Mouse (Mus musculus) ES-Bruce4 (cell line): ENCODE data around the gene Elavl3. TPM values are rescaled to one million over a fixed set of nuclear protein-coding genes. Genes with fewer than 3 reads are reported as not detected.
A peak's percentile ranks its signal among the peaks of the same experiment; 100 is the strongest.

Source experiments
- H3K27ac ChIP-seq: 2 replicates; pipeline ENCODE4 v1.5.1; 2012; ENCODE audit warnings: low read length, inconsistent platforms; ENCODE audit not compliant: insufficient read depth
- H3K27me3 ChIP-seq: 2 replicates; pipeline ENCODE4 v1.6.1; 2012; ENCODE audit warnings: mild to moderate bottlenecking, low read length, inconsistent platforms; ENCODE audit not compliant: control insufficient read depth, poor library complexity, insufficient read depth, severe bottlenecking
- H3K36me3 ChIP-seq: 2 replicates; pipeline ENCODE4 v1.6.1; 2012; ENCODE audit warnings: inconsistent platforms, mild to moderate bottlenecking, low read length, moderate library complexity; ENCODE audit not compliant: control insufficient read depth, poor library complexity, insufficient read depth, severe bottlenecking
- H3K4me1 ChIP-seq: one replicate; pipeline ENCODE4 v1.8.1; 2011; ENCODE audit warnings: low read length; ENCODE audit not compliant: control insufficient read depth, insufficient read depth
- H3K4me3 ChIP-seq: 2 replicates; pipeline ENCODE4 v1.5.1; 2011; ENCODE audit warnings: low read depth, mild to moderate bottlenecking, low read length
- H3K9ac ChIP-seq: 2 replicates; pipeline ENCODE4 v1.6.1; 2012; ENCODE audit warnings: low read depth, mild to moderate bottlenecking, inconsistent platforms; ENCODE audit not compliant: poor library complexity, severe bottlenecking
- H3K9me3 ChIP-seq: replicated peaks from 2 replicates; pipeline ENCODE4 v1.6.1; 2012; ENCODE audit warnings: mild to moderate bottlenecking, low read length, inconsistent platforms; ENCODE audit not compliant: control insufficient read depth, poor library complexity, insufficient read depth, severe bottlenecking
- CTCF ChIP-seq: IDR thresholded peaks from one replicate; pipeline ENCODE4 v1.8.1; 2011; ENCODE audit warnings: low read depth, low read length
- EP300 ChIP-seq: IDR thresholded peaks from 2 replicates; pipeline ENCODE4 v1.6.1; 2011; ENCODE audit warnings: low read depth, low read length; ENCODE audit not compliant: insufficient read depth
- POLR2A ChIP-seq: IDR thresholded peaks from one replicate; pipeline ENCODE4 v1.8.1; 2011; ENCODE audit warnings: low read length; ENCODE audit not compliant: insufficient read depth
- polyA plus RNA-seq: library from polyadenylated mRNA; stranded (reverse); fragments of >200 nt; gene quantifications from 2 replicates; pipeline ENCODE4 v1.2.4, GENCODE M21; 2011; ENCODE audit warnings: low read depth; ENCODE audit not compliant: missing spikeins, insufficient read depth, insufficient read length

The Elavl3 gene
- polyA plus RNA-seq, 1 experiment: 10.6 TPM

- Histone ChIP-seq H3K27ac (no peak overlapping the region), H3K27me3 (peaks cover 10% of the 10 kb centered on the region)
Measured at GRCm38 (mm10) chr9:21983911-21984310, 67.9 kb downstream of the Elavl3 start.

DNA sequence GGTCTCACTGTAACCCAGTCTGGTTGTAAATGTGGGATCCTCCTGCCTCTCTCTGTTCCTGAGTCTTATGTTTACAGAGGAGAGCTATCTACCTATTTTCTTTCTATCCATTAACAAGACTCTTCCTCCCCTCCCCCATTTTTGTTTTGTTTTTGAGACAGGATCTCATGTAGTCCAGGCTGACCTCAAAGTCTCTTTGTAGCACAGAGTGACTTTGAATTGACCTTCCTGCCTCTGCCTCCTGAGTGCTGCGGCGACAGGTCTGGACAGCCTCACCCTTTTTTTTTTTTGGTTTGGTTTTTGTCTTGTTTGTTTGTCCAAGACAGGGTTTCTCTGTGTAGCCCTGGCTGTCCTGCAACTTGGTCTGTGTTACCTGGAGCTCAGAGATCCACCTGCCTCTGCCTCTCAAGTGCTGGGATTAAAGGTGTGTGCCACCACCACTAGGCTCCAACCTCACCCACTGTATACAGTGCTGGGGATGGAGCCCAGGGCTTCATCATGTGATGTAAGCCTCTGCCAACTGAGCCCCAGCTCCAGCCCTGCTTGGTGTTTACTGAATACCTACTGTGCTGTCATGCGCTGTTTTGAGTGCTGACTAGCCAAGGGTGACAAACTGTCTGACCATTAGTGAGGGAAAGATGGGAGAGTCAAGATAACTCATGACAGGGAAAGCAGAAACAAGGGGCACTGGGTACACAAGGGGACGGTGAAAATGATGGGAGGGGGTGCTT lies 73.3 kb downstream of the Elavl3 start:
- no peak overlapping the region for H3K9ac ChIP-seq
- H3K4me3 ChIP-seq: no peak overlapping the region
- H3K36me3 ChIP-seq: no peaks in the 10 kb centered on the region
- H3K27me3 ChIP-seq: no peaks in the 10 kb centered on the region
- no peaks in the 10 kb centered on the region for H3K9me3 ChIP-seq
- no peak for TF ChIP-seq POLR2A
- no peak for TF ChIP-seq CTCF
- peak; percentile 23; the same call in 1 of the 2 replicates for TF ChIP-seq EP300
- H3K4me1 ChIP-seq: peaks cover 3% of the 10 kb centered on the region
- H3K27ac ChIP-seq: no peak overlapping the region

More at GRCm38 (mm10) chr9:21983911-21984310, 67.9 kb downstream of the Elavl3 start:
- Histone ChIP-seq H3K4me1 (no peaks in the 10 kb centered on the region), H3K9ac (no peak overlapping the region), H3K36me3 (no peaks in the 10 kb centered on the region), H3K9me3 (no peaks in the 10 kb centered on the region), H3K4me3 (no peak overlapping the region)
- TF ChIP-seq POLR2A: no peak
- TF ChIP-seq EP300: no peak
- TF ChIP-seq CTCF: no peak

DNA sequence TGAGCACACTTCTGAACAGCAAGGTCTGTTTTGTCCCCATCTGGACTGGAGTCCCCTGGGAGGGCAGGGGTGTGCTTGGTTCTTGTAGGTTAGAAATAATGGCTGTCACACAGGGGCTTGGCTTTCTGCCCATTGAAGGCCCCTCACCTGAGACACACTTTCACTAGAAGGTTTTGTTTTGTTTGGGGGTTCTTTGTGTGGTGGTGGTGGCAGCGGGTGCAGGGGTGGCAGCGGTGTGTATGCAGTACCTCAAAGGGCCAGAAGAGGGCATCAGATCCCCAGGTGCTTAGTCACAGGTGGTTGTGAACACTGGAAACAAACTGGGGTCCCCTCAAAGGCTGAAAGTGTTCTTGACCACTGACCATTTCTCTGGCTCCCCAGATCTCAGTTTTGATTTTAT lies 73.9 kb downstream of the Elavl3 start:
- Histone ChIP-seq H3K9me3 (no peaks in the 10 kb centered on the region), H3K4me1 (peaks cover 3% of the 10 kb centered on the region), H3K4me3 (no peak overlapping the region), H3K36me3 (no peaks in the 10 kb centered on the region), H3K27ac (no peak overlapping the region), H3K27me3 (no peaks in the 10 kb centered on the region), H3K9ac (no peak overlapping the region)
- peak; percentile 83 for TF ChIP-seq CTCF
- no peak for TF ChIP-seq POLR2A
- TF ChIP-seq EP300: no peak

GRCm38 (mm10) chr9:21977331-21977730 lies 74.5 kb downstream of the Elavl3 start:
- TF ChIP-seq EP300: no peak
- TF ChIP-seq POLR2A: no peak
- TF ChIP-seq CTCF: no peak
- H3K4me1 ChIP-seq: peaks cover 3% of the 10 kb centered on the region
- no peaks in the 10 kb centered on the region for H3K9me3 ChIP-seq
- H3K27me3 ChIP-seq: no peaks in the 10 kb centered on the region
- no peak overlapping the region for H3K4me3 ChIP-seq
- H3K9ac ChIP-seq: no peak overlapping the region
- H3K36me3 ChIP-seq: no peaks in the 10 kb centered on the region
- no peak overlapping the region for H3K27ac ChIP-seq

DNA sequence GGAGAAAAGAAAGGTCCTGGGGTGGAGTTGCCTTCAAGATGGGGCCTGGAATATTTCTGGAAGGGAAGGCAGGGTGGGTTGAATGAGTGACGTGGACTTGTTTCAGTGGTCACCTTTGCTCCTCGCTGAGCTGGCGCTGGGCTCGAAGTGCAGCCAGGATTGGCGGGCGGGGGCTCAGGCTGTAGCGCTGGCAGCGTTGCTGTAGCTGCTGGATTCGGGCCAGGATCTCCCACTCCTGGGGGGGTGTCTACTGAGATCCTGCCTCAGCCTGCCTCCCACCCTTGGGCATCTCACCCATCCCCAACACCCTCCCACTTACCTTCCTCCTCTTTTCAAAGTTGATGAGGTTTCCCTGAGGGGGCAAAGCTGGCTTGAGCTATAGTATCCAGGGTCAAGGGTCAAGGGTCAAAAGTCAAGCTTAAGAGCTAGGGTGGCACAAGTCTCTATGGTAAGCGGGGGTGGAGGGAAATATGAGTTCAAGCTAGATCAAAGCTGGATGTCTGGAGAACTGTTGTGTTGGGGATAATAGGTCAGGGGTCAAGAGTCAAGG lies 75.1 kb downstream of the Elavl3 start:
- TF ChIP-seq EP300: no peak
- no peak for TF ChIP-seq CTCF
- TF ChIP-seq POLR2A: no peak
- Histone ChIP-seq H3K4me3 (no peak overlapping the region), H3K4me1 (peaks cover 3% of the 10 kb centered on the region), H3K27me3 (no peaks in the 10 kb centered on the region), H3K9me3 (no peaks in the 10 kb centered on the region), H3K36me3 (no peaks in the 10 kb centered on the region), H3K9ac (no peak overlapping the region), H3K27ac (no peak overlapping the region)

GRCm38 (mm10) chr9:21969304-21969703 lies 82.5 kb downstream of the Elavl3 start:
- Histone ChIP-seq H3K4me1 (peaks cover 2% of the 10 kb centered on the region), H3K36me3 (no peaks in the 10 kb centered on the region), H3K27ac (no peak overlapping the region), H3K9ac (no peak overlapping the region), H3K27me3 (no peaks in the 10 kb centered on the region), H3K4me3 (no peak overlapping the region), H3K9me3 (no peaks in the 10 kb centered on the region)
- no peak for TF ChIP-seq CTCF
- no peak for TF ChIP-seq POLR2A
- no peak for TF ChIP-seq EP300
